Mouse (Mus musculus) heart, postnatal 0 days (tissue): Measurements from ENCODE around the gene Gm44502.

Source experiments
- CTCF ChIP-seq: IDR thresholded peaks from 2 replicates; pipeline ENCODE4 v1.5.1; 2016; ENCODE audit warnings: antibody characterized with exemption, control low read depth, low read depth
- EP300 ChIP-seq: IDR thresholded peaks from 2 replicates; pipeline ENCODE4 v1.6.1; 2016; ENCODE audit warnings: antibody characterized with exemption, low read depth

DNA sequence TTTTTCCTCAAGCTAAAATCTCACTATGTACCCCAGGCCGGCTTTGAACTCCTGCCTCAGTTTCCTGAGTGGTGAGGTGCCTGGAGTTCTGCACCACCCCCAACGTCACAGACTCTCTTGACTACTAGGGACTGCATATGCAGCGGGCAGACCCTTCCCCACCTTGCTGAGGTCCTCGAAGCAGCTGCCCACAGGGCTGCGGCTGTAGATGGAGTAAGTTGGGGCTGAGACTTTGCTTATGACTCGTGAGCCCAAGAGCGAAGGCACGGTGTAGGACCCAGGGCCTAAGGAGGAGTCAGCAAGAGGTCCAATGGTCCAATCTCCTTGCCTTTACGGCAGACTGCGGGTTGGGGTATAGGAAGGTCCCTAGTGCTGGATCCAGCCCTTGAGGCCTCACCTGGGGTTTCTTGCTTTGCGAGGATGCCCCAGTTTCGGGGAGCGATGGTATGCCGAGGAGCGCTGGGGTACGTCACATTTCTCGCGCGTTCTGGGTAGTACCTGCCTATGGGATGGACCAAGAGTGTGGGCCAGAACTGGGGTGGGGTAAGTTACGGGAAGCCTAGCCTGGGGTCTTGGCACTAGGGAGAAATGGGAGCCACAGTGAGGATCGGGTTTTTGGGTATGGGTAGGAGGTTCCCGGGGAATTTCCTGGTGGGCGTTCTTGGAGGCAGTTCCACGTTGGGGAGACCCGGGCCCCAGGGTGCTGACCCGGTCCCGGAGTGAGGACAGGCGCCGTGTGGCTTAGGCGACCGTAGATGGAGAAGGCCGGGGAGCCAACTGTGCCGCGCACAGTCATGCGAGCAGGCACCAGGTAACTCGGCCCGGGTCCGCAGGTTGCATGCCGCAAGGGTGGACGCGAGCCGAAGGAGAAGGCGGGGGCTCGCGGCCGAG, 51.3 kb downstream of the Gm44502 start:
- TF ChIP-seq CTCF (no peak), EP300 (no peak)
